Mouse (Mus musculus): ENCODE measurements around the gene Ugt1a2.

GRCm38 (mm10) chr1:88235894-88236415 lies 35.6 kb downstream of the Ugt1a2 start:
- TF ChIP-seq CTCF (IDR thresholded peaks at IDR 0.05; ENCODE audit: insufficient read depth, low read length) = no peak
- no peak for TF ChIP-seq POLR2A (IDR thresholded peaks at IDR 0.05; ENCODE audit: borderline replicate concordance, extremely low read depth, low read depth, low read length)

Data from lung, adult 2 months (tissue).